Mouse (Mus musculus) C2C12 (cell line): ENCODE data around the gene Map3k20. TPM values are rescaled to one million over a fixed set of nuclear protein-coding genes. Genes with fewer than 3 reads are reported as not detected.

Source experiments
- H3K27me3 ChIP-seq: one replicate; pipeline ENCODE4 v1.6.1; 2011; ENCODE audit not compliant: control insufficient read depth, insufficient read depth, insufficient read length
- H3K36me3 ChIP-seq: one replicate; pipeline ENCODE4 v1.6.1; 2011; ENCODE audit not compliant: control insufficient read depth, insufficient read depth
- H3K4me3 ChIP-seq: one replicate; pipeline ENCODE4 v1.5.1; 2011; ENCODE audit warnings: mild to moderate bottlenecking, control low read depth; ENCODE audit not compliant: poor library complexity, insufficient read depth, severe bottlenecking
- H3K79me2 ChIP-seq: one replicate; pipeline ENCODE4 v1.6.1; 2011; ENCODE audit not compliant: control insufficient read depth, insufficient read depth
- H3K79me3 ChIP-seq: one replicate; pipeline ENCODE4 v1.6.1; 2011; ENCODE audit warnings: low read depth, control low read depth
- H3ac ChIP-seq: one replicate; pipeline ENCODE3; 2011; ENCODE audit warnings: low read depth; ENCODE audit not compliant: control insufficient read depth, insufficient read length
- CEBPB ChIP-seq: IDR thresholded peaks from one replicate; pipeline ENCODE4 v1.6.1; 2011; ENCODE audit warnings: low read depth, mild to moderate bottlenecking, control low read depth, moderate library complexity
- CTCF ChIP-seq: IDR thresholded peaks from one replicate; pipeline ENCODE4 v1.5.1; 2011; ENCODE audit not compliant: control insufficient read depth, insufficient read depth, insufficient read length
- FOSL1 ChIP-seq: IDR thresholded peaks from one replicate; pipeline ENCODE4 v1.8.0; 2011; ENCODE audit warnings: mild to moderate bottlenecking, low read length; ENCODE audit not compliant: poor library complexity, insufficient read depth, severe bottlenecking
- MAX ChIP-seq: IDR thresholded peaks from one replicate; pipeline ENCODE4 v1.6.1; 2011; ENCODE audit warnings: mild to moderate bottlenecking, control low read depth
- MYOD1 ChIP-seq: IDR thresholded peaks from one replicate; pipeline ENCODE4 v1.6.1; 2011; ENCODE audit warnings: low read depth; ENCODE audit not compliant: control insufficient read depth, insufficient read length
- MYOG ChIP-seq: IDR thresholded peaks from one replicate; pipeline ENCODE4 v1.6.1; 2011; ENCODE audit not compliant: control insufficient read depth, insufficient read length; ENCODE audit errors: extremely low read depth
- USF1 ChIP-seq: IDR thresholded peaks from one replicate; pipeline ENCODE4 v1.6.1; 2011; ENCODE audit warnings: low read depth, mild to moderate bottlenecking, control low read depth, moderate library complexity
- polyA plus RNA-seq: library from polyadenylated mRNA; unstranded; fragments of >200 nt; fragmentation: generic; extraction: Trizol; gene quantifications from one replicate; pipeline ENCODE4 v1.2.1, GENCODE M21; 2012; ENCODE audit warnings: missing spikeins

Map3k20 gene
- polyA plus RNA-seq, 1 experiment, result 19.5 TPM

DNA sequence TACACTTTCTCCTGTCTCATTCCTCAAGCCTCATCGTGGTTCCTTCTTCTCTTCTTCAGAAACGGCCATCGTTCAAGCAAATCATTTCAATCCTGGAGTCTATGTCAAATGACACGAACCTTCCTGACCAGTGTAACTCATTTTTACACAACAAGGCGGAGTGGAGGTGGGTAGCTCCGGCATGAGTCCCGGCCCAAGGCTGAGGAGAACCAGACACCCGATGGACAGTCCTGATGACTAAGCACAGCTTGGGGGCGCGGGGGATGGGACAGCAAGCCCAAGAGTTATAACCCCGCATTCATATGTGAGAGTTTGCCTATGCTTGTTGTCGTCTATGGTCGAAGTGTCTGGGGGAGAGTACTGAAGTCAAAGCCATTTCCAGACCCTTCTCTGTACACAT is 104.0 kb downstream of the Map3k20 start:
- no peaks in the 10 kb centered on the region for H3K27me3 ChIP-seq
- H3K4me3 ChIP-seq, result no peak overlapping the region
- H3K79me3 ChIP-seq, result no peaks in the 10 kb centered on the region
- H3ac ChIP-seq, result no peak overlapping the region
- no peaks in the 10 kb centered on the region for H3K79me2 ChIP-seq
- TF ChIP-seq FOSL1 (no peak), CEBPB (no peak), MYOG (no peak), MAX (no peak), CTCF (no peak), USF1 (no peak), MYOD1 (no peak)
- H3K36me3 ChIP-seq, result peaks cover 52% of the 10 kb centered on the region

GRCm38 (mm10) chr2:72389942-72390341 is 104.5 kb downstream of the Map3k20 start:
- Histone ChIP-seq H3K79me3 (no peaks in the 10 kb centered on the region), H3K79me2 (no peaks in the 10 kb centered on the region), H3ac (no peak overlapping the region), H3K36me3 (peaks cover 48% of the 10 kb centered on the region), H3K27me3 (no peaks in the 10 kb centered on the region), H3K4me3 (no peak overlapping the region)
- TF ChIP-seq MYOG (no peak), MYOD1 (peak; percentile 47), CTCF (peak; percentile 95)

- H3K79me3 ChIP-seq, result no peaks in the 10 kb centered on the region
- H3K4me3 ChIP-seq, result no peak overlapping the region
- H3K36me3 ChIP-seq, result peaks cover 48% of the 10 kb centered on the region
- H3K79me2 ChIP-seq, result no peaks in the 10 kb centered on the region
- TF ChIP-seq CTCF (no peak), FOSL1 (no peak), MAX (no peak), MYOD1 (no peak)
- H3ac ChIP-seq, result no peak overlapping the region
- H3K27me3 ChIP-seq, result no peaks in the 10 kb centered on the region
These were observed 105.0 kb downstream of the Map3k20 start for GRCm38 (mm10) chr2:72390474-72390873.

DNA sequence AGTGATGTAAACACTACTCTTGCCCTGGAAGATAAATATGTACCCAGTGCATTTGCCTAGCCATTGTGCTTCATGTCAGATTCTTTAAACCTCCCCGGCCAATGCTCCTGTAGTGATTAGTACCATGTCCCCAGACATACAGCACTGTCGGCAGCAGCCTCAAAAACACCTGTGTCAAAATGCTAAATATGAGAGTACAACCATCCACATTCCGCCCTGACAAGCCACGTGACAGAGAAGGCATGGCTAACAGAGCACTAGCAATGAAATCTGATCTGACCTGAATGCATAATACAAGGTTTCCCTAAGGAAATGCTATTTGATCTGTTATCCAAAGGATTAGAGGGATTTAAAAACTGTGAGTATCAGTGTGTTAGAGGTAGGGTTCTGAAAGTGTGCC is 105.6 kb downstream of the Map3k20 start:
- peaks cover 49% of the 10 kb centered on the region for H3K36me3 ChIP-seq
- TF ChIP-seq FOSL1, result no peak
- TF ChIP-seq MAX, result no peak
- no peak for TF ChIP-seq MYOG
- TF ChIP-seq MYOD1, result no peak
- TF ChIP-seq USF1, result no peak
- H3ac ChIP-seq, result no peak overlapping the region
- no peaks in the 10 kb centered on the region for H3K79me2 ChIP-seq
- H3K27me3 ChIP-seq, result no peaks in the 10 kb centered on the region
- no peaks in the 10 kb centered on the region for H3K79me3 ChIP-seq
- H3K4me3 ChIP-seq, result no peak overlapping the region

DNA sequence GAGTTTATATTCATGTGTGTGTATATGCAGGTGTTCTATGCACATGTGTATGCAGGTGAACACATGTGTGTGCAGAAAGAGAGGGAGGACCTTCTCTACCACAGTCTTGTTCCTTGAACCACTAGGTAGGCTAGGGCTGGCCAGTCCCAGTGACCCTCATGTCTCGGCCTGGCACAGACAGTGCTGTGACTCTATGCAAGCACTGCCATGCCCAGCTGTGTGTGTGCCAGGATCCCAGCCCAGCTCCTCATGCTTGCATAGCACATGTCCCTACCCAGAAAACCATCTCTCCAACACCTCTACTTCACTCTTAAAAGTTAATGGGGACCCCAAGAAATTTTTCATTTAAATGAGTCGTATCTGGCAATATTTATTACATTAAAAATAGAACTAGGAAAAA is 106.3 kb downstream of the Map3k20 start:
- Histone ChIP-seq H3K4me3 (no peak overlapping the region), H3K79me2 (no peaks in the 10 kb centered on the region), H3K36me3 (peaks cover 44% of the 10 kb centered on the region), H3K27me3 (no peaks in the 10 kb centered on the region), H3K79me3 (no peaks in the 10 kb centered on the region), H3ac (no peak overlapping the region)
- no peak for TF ChIP-seq USF1
- no peak for TF ChIP-seq MYOD1
- no peak for TF ChIP-seq CEBPB
- TF ChIP-seq MAX, result no peak
- no peak for TF ChIP-seq MYOG
- TF ChIP-seq CTCF, result no peak
- no peak for TF ChIP-seq FOSL1

- Histone ChIP-seq H3K4me3 (no peak overlapping the region), H3K27me3 (no peaks in the 10 kb centered on the region), H3ac (no peak overlapping the region), H3K79me2 (no peaks in the 10 kb centered on the region), H3K36me3 (peaks cover 43% of the 10 kb centered on the region), H3K79me3 (no peaks in the 10 kb centered on the region)
- TF ChIP-seq CEBPB, result no peak
- no peak for TF ChIP-seq CTCF
- no peak for TF ChIP-seq FOSL1
- TF ChIP-seq MAX, result no peak
- no peak for TF ChIP-seq USF1
- TF ChIP-seq MYOD1, result no peak
- no peak for TF ChIP-seq MYOG
These were observed 106.9 kb downstream of the Map3k20 start for GRCm38 (mm10) chr2:72392316-72392715.
